Mouse (Mus musculus): ENCODE measurements around the gene Dock10.

DNA sequence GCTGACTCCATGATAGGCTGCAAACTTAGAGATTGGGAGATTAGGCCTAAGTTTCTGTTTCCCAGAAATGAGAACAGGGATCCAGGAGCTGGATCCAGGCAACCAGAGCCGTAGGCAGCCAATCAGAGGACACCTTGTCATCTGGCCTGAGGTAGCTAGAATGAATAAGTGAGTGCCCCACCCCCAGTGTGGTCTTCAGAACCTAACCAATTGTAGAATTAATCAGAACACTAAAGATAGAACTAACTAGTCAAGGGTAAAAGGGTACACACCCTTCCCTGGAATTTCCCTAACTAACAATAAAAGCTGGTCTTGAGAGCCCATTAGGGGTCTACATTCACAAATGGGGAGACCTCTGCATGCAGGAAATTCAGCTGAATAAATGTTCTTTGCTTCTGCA, 135.7 kb downstream of the Dock10 start:
- TF ChIP-seq CTCF (IDR thresholded peaks at IDR 0.05; ENCODE audit: control insufficient read depth, insufficient read depth, low read length) (no peak), POLR2A (IDR thresholded peaks at IDR 0.05; ENCODE audit: borderline replicate concordance, control insufficient read depth, low read depth, low read length) (no peak)
